Mouse (Mus musculus) adrenal gland, adult 18-20 months (tissue): ENCODE measurements around the gene Fgfr2. TPM values are rescaled to one million over a fixed set of nuclear protein-coding genes. Genes with fewer than 3 reads are reported as not detected.
A peak's percentile ranks its signal among the peaks of the same experiment; 100 is the strongest.

Experiments
- DNase-seq, 2 experiments: peaks; one replicate each; pipeline ENCODE4 v3.0.0; 2021 to 2022; ENCODE audit warnings: low spot score in 2 of 2
- total RNA-seq, 2 experiments: library from RNA; stranded (reverse); gene quantifications; 1 replicate in 1 of 2; 2 replicates in 1 of 2; pipeline ENCODE4 v1.2.3; 2021

Gene Fgfr2
- total RNA-seq, 2 experiments from 2014 or later = 294 to 308 TPM

DNA sequence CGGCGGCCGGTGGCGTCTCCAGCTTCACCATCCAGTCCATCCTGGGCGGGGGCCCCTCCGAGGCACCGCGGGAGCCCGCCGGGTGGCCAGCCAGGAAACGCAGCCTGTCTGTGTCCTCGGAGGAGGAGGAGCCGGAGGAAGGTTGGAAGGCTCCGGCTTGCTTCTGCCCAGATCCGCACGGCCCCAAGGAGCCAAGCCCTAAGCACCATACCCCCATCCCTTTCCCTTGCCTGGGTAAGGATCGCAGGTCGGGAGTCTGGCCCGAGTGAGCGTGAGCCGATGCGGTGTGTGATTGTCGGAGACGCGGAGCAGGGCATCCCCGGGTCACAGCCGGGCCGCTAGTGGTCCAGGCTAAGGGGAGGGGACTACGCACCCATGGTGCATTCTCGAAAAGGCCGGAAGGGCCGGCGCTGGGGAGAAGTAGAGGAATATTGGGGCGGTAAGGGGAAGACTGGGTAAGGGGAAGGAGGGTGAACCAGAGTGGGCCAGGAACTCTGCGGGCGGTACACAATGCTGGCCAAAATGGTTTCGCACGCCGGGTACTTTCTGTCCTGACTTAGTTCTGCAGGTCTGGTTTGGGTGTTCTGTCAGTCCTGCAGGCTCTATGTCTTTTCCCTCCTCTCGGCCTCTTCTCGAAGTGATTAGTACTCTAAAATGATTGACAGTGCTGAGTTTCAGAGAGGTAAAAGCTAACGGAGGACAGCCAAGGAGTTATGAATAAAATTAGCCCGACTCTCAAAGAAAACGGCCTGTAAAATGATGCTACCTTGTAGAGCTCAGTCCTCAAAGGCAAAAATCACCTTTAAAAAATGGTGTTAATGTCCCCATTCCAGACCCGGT is 1568.6 kb downstream of the Fgfr2 start:
- no peak for DNase-seq

DNA sequence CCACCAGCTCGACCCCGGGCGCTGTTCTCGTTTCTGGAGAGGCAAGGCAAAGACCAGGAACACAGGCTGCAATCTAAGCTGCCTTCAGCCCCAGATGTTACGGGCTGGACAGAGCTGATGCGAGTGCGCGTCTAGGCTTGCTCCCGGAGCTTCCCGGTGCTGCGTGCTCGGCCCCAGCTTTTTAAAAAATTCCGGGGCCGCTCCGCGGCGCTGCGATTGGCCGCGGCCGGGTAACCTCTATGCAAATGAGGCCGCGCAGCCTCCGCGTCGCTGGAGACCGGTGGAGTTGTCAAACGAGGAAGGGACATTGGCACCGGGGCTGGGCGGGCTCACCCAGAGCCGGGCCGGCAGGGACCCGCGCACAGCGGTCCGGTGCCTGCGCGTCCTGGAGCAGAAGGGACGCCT is 1569.4 kb downstream of the Fgfr2 start:
- DNase-seq = peak in 1 of 2 experiments; percentile 28

DNA sequence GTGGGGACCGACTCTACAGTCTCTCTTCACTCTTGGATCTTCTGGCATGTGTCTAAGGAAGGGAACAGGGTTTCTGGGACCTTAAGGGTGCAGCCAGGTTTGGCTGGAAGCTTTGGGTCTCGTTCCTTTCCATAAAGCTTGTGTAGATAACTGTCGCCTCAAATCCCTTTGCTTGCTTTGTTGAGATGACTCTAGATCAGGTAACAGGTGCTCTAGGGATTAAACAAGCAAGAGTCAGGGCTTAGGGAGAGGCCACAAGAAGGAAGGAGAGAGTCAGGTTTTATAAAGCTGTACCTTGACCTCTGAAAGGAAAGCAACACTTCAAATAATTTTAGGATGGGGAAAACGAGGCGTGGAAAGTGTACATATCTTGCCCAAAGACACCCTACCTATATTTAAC is 1570.4 kb downstream of the Fgfr2 start:
- DNase-seq = no peak

DNA sequence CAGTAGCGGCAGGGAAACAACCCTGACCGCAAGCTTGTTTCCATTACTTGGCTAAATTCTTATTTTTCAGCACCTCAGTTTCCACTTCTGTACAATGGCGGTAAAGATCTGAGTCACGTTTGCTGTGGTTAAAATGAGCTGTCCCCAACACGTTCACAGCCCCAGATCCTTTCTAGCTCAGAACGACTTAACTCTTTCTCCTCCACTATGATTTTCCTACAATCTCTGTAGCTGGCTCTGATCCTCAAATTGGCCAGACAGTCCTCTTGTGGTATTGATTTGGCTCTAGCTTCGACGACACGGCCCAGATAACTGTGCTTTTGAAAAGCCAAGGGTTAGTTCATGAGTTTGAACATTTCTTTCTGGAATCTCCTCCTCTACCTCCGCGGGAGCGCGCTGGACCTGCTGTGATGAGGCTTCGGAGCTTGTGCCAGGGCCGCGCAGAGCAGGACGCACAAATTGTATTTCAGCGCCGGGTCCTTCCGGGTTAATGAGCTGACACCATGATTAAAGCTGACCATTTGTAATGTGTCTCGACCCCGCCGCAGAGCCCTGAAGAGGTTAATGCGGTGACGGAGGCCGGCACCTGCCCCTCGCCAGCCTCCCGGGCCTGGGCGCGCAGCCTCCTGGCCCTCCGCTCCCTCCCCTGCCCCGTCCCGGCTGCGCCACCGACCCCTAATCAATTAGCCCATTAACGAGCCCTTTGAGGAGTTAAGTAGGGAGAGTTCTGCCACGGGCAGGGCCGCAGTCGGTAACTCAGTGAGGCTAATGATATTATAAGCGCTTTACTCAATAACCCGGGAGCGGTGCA is 1571.0 kb downstream of the Fgfr2 start:
- no peak for DNase-seq

DNA sequence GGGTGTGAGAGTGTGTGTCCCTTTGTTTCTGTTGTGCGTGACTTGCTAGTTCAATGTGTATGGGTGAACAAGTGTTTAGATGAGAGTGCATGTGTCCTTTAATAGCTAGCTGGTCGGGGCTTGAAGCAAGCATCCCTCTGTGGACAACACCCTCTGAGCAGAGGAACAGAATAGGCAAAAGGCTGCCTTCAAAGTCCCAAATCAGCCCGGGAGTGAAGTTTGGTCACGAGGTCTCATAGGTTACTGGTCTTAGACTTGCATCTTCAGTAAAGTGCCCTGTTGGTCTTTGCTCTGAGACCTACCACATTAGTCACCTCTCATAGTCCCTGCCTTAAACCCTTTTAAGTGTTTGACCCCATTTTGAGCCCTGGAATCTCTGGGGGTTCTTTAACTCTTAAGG is 1571.7 kb downstream of the Fgfr2 start:
- DNase-seq = no peak

DNA sequence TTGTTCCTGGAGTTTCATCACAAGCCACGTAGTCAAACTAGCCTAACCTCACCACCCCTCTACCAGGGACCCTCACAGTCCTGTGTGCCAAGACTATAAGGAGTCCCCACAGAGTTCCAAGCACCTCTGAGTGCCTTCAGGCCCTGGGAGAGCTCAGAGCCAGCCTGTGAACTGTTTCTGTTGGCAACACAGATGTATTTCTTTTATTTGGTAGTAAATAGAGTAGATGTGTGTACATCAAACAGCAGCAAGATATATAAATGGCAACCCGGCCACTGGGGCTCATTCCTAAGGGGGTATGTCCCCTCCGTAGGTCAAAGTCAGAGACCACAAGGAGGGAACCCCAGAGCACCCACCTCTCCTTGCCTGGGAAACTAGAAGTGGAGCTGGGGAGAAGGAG is 1574.7 kb downstream of the Fgfr2 start, which contains the start of gene Hmx2:
TSS of gene Hmx2 (plus strand) at position 301 of the 400 bp plus-strand sequence.
- DNase-seq = no peak

- DNase-seq = no peak
These were observed 1575.7 kb downstream of the Fgfr2 start for GRCm38 (mm10) chr7:131547481-131547880.

- no peak for DNase-seq
These were observed 1576.7 kb downstream of the Fgfr2 start for GRCm38 (mm10) chr7:131546423-131546822.

DNA sequence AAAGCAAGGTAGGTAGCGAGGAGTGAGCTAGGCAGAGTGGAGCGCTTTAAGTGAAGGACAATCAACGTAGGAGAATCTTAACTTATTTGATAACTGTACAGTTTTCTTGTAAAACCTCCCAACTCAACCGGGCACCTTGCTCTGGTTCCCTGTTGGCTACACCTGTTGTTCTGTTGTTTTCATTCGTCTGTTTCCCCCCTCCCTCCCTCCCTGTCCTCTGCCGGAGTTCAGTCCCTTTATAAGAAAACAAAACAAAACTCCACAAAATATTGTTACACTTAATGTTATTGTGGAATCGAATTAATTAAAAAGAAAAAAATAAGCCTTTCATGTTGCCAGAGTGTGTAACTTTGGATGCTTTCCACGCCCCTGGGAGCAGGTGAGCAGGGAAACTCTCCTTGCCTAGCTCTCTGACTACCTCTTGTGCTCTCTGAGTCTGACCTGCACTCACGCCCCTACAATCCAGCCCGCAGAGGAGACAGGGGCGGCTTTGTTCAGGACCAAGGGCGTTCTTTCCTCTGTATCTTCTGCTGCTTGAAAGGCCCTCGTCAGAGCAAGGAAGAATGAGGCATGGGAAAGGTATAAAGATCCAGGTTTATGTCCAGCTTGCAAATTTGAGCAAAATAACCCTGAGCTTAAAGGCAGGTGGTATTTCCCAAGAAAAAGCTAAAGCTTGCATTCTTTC is 1577.3 kb downstream of the Fgfr2 start:
- no peak for DNase-seq

DNA sequence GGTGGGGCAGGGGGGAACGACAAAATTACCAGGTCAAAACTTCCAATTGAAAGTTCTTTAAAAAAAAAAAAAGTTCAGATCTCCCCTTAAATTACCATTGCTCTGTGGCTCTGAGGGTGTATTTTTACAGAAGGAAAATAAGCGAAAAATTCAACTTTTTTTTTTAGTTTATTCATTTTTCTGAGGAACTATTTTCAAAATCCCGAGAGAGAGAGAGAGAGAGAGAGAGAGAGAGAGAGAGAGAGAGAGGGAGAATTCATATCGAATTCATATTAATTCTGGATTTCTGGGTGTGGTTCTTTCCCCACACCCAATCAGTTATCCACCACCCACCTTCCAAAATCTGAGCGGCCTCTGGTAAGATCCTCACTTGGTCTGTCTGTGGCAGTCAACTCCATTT is 1578.3 kb downstream of the Fgfr2 start:
- DNase-seq = no peak

GRCm38 (mm10) chr7:131543623-131544481 is 1579.3 kb downstream of the Fgfr2 start:
- no peak for DNase-seq

- DNase-seq = peak in 1 of 2 experiments; percentile 22
These were observed 1580.1 kb downstream of the Fgfr2 start for GRCm38 (mm10) chr7:131542872-131543622.

GRCm38 (mm10) chr7:131542115-131542871 is 1580.9 kb downstream of the Fgfr2 start, which contains the start of gene Hmx3:
TSS of gene Hmx3 (plus strand) at chr7:131542867.
- peak in 1 of 2 experiments; percentile 22 for DNase-seq

- no peak for DNase-seq
These were observed 1581.7 kb downstream of the Fgfr2 start for GRCm38 (mm10) chr7:131541184-131542114.

DNA sequence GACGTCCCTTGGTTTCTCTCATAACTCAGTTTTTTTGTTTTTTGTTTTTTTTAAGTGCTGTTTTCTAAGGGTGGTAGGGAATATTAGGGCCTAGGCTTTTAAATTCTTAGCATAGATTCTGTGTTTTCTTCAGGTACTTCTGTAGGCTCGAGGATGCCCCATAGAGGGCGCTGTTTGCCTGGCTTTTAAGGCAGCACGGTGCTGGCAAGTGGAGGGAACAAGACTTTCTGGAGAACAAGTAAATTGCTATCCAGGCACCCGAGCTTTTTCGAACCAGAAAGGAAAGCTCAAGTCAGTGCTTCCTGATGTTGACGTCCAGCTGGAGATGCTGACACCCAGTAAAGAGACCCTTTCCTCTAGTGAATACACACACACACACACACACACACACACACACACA is 1583.2 kb downstream of the Fgfr2 start:
- peak; percentile 87 to 88 for DNase-seq

DNA sequence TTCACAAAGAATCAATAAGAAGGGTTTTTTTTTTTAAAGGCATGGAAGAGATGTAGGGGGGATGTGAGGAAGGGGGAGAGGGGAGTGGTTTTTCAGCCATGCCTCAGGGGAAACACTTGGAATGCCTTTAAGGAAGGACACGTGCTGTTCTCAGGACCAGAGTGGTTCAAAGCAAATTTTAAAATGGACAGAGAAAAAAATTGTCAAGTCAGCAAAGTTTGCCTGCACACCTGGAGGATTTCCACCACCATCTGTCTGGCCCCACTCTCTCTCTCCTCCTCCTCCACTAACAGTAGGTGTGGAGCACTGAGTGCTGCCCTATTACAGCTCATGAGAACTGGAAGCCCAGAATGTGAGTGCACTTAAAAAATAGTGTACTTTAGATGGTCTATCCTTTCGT is 1619.4 kb downstream of the Fgfr2 start:
- DNase-seq = no peak

DNA sequence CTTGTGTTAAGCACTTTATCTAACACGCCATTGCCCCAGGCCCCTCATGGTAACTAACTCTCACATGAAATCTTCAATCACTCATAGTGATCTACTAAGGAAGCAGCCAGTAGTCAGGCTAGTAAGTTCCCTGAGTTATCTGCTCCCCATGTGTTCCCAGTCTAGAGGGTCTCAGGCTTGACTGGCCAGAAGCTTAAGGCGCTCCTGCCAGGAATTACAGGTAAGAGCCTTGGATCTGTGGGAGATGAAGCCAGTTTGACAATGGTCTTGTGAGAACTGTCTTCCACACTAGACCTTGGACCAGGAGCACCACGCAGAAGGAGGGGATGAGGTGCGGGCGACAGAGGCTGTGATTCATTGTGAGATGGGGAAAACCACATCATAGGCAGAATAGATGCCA is 1644.7 kb downstream of the Fgfr2 start:
- DNase-seq = no peak

DNA sequence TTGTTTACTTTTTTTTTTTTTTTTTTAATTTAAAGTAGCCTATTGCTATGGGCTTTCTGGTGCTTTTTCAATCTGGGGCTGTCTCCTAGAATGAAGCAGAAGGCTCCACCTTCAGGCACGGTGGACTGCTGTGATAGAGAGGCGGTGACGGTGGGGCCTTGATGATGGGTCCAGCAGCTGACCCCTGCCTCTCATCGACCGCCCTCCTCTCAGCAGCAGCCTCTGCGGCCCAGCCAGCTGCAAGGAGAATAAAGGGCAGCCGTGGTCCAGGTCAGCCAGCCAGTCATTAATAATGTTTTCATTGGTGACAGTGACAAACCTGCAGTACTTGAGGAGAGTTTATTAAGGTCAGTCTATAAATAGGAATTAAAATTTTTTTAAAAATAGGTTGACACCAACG is 1646.0 kb downstream of the Fgfr2 start:
- DNase-seq = no peak
